Mouse (Mus musculus): Measurements from ENCODE around the gene Prkn.

Prkn gene

GRCm38 (mm10) chr17:10840148-10840707 lies at the start of gene Prkn, which contains the start of gene Pacrg:
Prkn (plus strand) TSS chr17:10840384.
Pacrg (minus strand) TSS chr17:10840311.
- DNase-seq = peak; percentile 97

DNA sequence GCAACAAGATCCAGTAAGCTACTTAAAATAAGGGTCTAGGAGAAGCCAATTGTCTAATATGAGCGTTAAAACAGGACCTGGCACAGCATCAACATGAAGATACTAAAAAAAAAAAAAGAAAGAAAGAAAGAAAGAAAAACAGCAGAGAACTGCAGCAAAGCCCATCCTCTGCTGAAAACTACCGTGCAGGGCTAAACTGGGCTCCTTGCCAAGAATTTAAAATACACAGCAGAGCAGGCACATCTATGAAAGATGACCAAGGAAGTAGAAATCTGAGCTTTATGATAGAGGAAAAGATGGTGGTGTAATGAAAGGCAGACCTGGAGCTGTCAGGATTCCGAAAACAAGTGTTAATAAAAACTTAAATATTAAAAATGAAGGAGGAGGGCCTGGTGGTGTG lies 48.5 kb upstream of the Prkn start:
- no peak for DNase-seq

- DNase-seq = no peak
Observed at GRCm38 (mm10) chr17:10806692-10807091, 33.5 kb upstream of the Prkn start.

DNA sequence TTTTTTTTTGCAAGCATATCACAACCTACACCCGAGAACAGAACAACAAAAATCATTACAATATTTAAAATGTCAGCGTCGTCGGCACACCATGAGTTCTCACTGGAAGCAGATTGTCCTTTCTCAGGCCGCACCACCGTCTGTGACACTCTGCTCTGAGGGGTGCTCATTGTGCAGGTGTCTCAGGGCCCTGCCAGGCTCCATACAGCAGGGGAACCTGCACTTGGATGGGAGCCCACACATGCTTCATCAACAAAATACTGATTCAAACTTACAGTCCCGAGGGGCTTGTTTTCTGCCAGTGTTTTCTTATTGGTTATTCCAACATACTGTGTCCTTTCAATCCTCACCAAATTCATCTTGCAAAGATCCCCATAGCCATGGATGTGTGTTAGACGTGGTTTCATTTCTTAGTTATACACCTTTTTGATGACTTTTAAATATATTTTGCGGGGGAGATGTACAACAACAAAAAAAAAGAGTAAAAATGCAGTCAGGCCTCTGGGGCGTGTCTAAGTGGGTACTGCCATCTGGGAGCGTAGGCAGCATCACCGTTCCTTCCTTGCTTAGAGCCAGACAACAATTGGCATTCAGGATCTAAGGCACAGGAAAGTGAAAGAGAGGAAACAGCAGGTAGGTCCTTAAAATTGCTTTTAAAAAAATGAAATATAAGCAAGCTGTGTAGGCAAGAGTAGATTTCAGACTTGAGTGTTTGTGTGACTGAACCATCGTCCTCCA lies 32.8 kb upstream of the Prkn start:
- DNase-seq = no peak

GRCm38 (mm10) chr17:10808571-10808970 lies 31.6 kb upstream of the Prkn start:
- DNase-seq = no peak

- DNase-seq = no peak
Observed at GRCm38 (mm10) chr17:10818971-10819370, 21.2 kb upstream of the Prkn start.

GRCm38 (mm10) chr17:10840731-10841201 lies 582 bp downstream of the Prkn start:
- DNase-seq = no peak

DNA sequence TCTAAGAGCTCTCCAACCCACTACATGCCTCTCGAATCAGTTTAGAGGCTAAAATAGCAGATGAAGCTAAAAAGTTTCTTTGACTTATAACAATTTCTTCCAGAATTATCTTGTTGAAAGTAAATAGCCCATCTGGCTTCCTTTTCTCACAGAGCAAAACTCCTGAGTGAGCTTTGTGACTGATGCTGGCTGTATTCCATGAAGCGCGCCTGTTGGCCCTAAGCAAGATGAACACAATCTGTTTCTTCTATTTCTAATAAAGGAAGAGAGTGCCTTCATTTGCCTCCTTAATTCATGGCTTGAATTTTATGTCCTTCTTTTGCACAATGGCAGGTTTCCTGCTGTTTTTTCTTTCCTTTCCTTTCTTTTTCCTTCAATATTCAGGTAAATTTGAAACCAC lies 14.0 kb downstream of the Prkn start:
- no peak for DNase-seq

DNA sequence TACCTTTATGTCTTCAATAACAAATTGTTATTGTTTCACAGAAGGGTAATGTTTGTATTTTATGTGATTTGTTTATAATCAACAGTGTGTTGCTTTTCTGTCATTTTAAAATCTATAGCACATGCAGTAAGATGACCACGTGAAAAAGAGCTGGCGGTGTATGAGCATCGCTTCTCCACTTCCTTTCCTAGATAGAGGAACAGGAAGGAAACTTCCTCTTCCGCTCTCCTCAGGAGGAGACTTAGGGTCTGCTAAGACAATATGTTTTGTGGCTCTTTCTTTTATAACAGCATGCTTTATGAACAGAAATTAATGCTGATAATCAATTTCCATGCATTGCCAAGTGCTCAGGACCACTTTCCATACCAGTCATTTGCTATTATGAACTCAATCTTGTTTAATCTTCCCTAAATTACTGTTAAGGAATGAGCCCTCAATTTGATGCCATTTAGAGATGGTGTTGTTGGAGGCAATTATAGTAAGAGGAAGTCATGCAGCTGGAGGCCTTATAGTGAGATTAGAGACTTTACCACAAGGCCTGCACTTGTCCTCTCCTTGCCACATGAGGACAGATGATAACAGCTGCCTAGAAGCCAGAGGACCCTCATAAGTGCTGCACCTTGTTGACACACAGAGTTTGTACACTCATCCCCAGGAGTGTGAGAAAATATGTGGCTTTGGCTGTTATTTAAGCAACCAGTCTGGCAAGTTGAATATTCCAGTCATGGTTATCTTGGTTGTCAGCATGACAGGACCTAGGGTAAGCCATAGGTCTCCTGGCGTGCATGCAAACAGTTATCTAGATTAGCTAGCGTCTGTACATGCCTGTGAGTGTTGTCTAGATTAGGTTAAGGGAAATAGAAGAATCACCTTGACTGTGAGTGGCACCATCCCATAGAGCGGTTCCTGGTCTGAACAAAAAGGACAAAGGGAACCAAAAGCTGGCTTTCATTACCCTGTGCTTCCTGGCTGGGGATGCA lies 34.3 kb downstream of the Prkn start:
- no peak for DNase-seq

DNA sequence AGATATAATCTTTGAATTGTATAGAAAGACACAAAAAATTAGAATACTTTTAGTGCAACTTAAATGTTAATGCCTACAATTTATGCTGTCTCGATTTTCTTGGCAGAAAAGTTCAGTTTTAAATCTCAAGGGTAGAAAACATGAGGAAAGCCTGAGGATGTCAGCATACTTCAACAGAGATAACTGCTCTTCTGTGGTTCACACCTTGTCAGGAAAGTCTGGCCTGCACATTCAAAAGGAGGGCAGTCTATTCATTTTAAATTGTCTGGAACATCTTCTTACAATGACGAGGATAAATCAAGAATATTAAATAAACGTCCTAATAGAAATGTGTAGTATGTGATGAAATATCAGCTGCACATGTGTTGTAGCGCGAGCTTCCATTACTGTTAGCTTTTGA lies 38.8 kb downstream of the Prkn start:
- no peak for DNase-seq

DNA sequence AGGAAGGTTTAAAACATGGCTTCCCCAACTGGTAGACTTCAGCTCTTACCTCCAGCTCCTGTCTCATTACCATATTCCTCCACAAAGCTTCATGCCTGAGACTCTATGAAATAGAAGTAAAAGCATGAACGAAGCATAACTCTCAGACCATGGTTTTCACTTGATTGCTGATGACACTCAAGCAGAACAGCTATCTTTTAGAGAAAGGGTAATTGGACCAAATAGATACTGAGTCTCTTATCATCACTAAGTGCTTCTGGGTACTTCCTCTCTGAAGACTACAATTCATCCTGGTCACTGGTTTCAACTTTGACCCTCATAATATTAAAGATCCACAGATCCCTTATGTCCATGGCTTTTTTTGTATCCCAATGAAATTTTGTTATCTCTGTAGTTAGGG lies 42.1 kb downstream of the Prkn start:
- DNase-seq = no peak

GRCm38 (mm10) chr17:10887924-10888323 lies 47.7 kb downstream of the Prkn start:
- DNase-seq = no peak

GRCm38 (mm10) chr17:10901686-10902228 lies 61.6 kb downstream of the Prkn start:
- no peak for DNase-seq

GRCm38 (mm10) chr17:10936698-10937097 lies 96.5 kb downstream of the Prkn start:
- DNase-seq = no peak

DNA sequence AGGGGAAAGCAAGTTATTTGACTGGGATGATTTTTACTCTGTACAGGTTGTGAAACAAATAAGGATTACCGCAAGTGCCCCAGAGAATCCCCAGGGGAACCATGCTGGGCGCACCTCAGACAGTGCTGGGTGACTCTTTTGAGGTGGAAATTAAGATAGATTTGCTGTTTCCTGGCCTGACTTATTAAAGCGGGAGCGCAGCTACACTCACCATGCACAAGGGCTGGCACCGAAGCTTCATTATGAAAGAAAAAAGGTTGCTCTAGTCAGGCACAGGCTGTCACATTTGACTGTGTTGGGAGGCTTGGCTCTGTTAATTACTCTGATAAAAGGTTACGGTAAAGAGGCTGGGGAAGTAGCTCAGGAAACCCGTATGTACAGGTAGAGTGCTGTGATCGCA lies 97.7 kb downstream of the Prkn start:
- no peak for DNase-seq

- DNase-seq = no peak
Observed at GRCm38 (mm10) chr17:10938755-10939154, 98.6 kb downstream of the Prkn start.

- no peak for DNase-seq
Observed at GRCm38 (mm10) chr17:10946552-10946951, 106.4 kb downstream of the Prkn start.

DNA sequence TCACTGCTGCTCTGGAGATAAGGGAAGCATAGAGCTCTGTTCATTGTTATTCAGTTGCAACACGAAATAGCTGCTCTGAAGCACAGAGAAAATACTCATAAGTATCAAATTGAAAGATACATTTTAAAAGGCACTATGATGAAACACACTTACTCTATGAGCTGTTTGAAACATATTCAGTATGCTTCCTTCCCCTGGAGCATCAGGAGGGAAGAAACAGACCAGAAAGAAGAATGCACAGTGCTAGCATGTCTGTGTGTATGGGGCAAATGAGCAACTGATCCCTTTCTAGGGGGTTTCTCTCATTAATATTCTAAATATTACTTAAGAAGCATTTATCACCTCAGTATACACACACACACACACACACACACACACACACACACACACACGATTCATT lies 107.4 kb downstream of the Prkn start:
- DNase-seq = no peak

DNA sequence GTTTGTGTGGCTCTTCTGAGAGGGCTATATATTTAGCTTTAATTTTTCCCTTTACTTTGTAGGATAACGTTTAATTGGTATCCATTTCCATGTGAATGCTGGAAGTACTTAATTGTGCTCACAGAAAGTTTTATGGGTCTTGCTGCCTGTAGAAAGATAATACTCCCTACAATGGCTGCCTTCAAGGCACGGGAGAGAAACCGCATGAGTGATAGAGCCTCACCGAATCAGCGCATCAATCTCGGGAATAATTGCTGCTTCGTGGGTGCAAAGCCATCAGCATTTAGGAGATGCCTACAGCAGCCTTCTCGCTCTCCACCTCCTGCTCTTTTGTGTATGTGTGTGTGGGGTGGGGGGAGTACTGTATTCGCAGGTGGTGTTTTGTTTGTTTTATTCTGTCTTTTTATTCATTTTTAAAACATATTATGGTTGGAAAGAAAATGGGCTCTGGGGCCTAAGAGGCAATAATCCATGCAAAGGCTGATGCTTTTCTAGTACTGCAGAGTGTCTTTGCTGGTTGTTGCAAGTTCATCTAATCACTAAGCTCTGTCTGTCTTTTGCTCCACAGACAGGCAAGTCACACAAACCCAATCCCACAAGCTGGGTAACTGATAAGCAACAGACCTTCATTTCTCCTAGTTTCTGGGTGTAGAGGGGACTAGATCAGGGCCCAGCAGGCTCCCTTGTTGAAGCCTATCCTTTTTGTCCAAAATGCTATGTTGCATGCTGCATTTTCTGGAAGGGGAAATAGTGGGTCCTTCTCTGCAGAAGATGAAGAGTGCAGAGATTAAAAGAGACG lies 119.1 kb downstream of the Prkn start:
- DNase-seq = no peak

GRCm38 (mm10) chr17:10962151-10962550 lies 122.0 kb downstream of the Prkn start:
- DNase-seq = no peak

GRCm38 (mm10) chr17:10982136-10982535 lies 142.0 kb downstream of the Prkn start:
- no peak for DNase-seq

- no peak for DNase-seq
Observed at GRCm38 (mm10) chr17:10987040-10987439, 146.9 kb downstream of the Prkn start.
